In genomic region chr13:117383480-117384137, GRCm38 (mm10) we compare ENCODE assay signal across 22 mouse cellular contexts.
A peak's percentile ranks its signal among the peaks of the same experiment; 100 is the strongest.
DNase-seq lines count a peak whose midpoint lies in the region; ATAC-seq and TF ChIP-seq lines count a peak whose summit lies in the region.
"Had no signal": no experiment of that assay in that cellular context is flagged by ENCODE, and none has a peak within 500 bp of the region (broad histone marks: within the 10 kb centered on the region; RNA-seq: fewer than 3 reads in every experiment).

No protein-coding gene starts in this region.

- H3K9ac ChIP-seq in neural tube, embryonic 11.5 days (ENCODE audit: low read length) = no peak overlapping the region
- no peak overlapping the region for H3K9ac ChIP-seq in limb, embryonic 14.5 days (ENCODE audit: low read depth, low read length, severe bottlenecking)
- no peak overlapping the region for H3K9ac ChIP-seq in liver, postnatal 0 days (replicated peaks)
- H3K9ac ChIP-seq: embryonic facial prominence, embryonic 13.5 days; forebrain, embryonic 15.5 days; liver, embryonic 13.5 days; lung, embryonic 15.5 days had no signal

- H3K27ac ChIP-seq in neural tube, embryonic 11.5 days (ENCODE audit: low read depth, low read length) = no peak overlapping the region
- no peak overlapping the region for H3K27ac ChIP-seq in limb, embryonic 14.5 days (replicated peaks; ENCODE audit: low read depth, low read length)
- H3K27ac ChIP-seq in liver, postnatal 0 days (ENCODE audit: low read depth) = no peak overlapping the region
- H3K27ac ChIP-seq: embryonic facial prominence, embryonic 13.5 days; forebrain, embryonic 15.5 days; gastrocnemius, adult 2 months; heart, embryonic 10.5 days; kidney, postnatal 0 days; liver, embryonic 13.5 days; lung, embryonic 15.5 days had no signal

- H3K27me3 ChIP-seq in neural tube, embryonic 11.5 days (ENCODE audit: control insufficient read depth, insufficient read depth, low read length) = no peaks in the 10 kb centered on the region
- H3K27me3 ChIP-seq in limb, embryonic 14.5 days (ENCODE audit: control insufficient read depth, insufficient read depth, low read length) = no peaks in the 10 kb centered on the region
- H3K27me3 ChIP-seq in liver, postnatal 0 days (ENCODE audit: insufficient read depth, low read length) = no peaks in the 10 kb centered on the region
- H3K27me3 ChIP-seq: embryonic facial prominence, embryonic 13.5 days; forebrain, embryonic 15.5 days; liver, embryonic 13.5 days; lung, embryonic 15.5 days had no signal

- no peaks in the 10 kb centered on the region for H3K36me3 ChIP-seq in neural tube, embryonic 11.5 days (ENCODE audit: control insufficient read depth, insufficient read depth, low read length)
- H3K36me3 ChIP-seq in limb, embryonic 14.5 days (ENCODE audit: control insufficient read depth, insufficient read depth, low read length) = no peaks in the 10 kb centered on the region
- no peaks in the 10 kb centered on the region for H3K36me3 ChIP-seq in liver, postnatal 0 days (replicated peaks; ENCODE audit: insufficient read depth, low read length)
- H3K36me3 ChIP-seq: embryonic facial prominence, embryonic 13.5 days; forebrain, embryonic 15.5 days; heart, embryonic 10.5 days; liver, embryonic 13.5 days; lung, embryonic 15.5 days had no signal

- no peak for TF ChIP-seq CTCF in liver, postnatal 0 days (IDR thresholded peaks at IDR 0.05; ENCODE audit: low read depth)

- peak; percentile 46; the same call in 1 of the 2 replicates for ATAC-seq in neural tube, embryonic 11.5 days (ENCODE audit: insufficient read depth, low FRiP score, low TSS enrichment)
- ATAC-seq in limb, embryonic 14.5 days (ENCODE audit: low FRiP score, low read depth) = peak; percentile 44; the same call in 1 of the 2 replicates
- no peak for ATAC-seq in liver, postnatal 0 days
- ATAC-seq: forebrain, embryonic 15.5 days had no signal

- TF ChIP-seq POLR2A in limb, embryonic 14.5 days (IDR thresholded peaks at IDR 0.05; ENCODE audit: borderline replicate concordance, extremely low read depth, insufficient read depth, insufficient read length) = no peak

- DNase-seq in embryo, embryonic 11.5 days (ENCODE audit: low read depth, low spot score) = peak; percentile 17
- no peak for DNase-seq in embryo, embryonic 10.5 days (ENCODE audit: low spot score)
- no peak for DNase-seq in neural tube, embryonic 11.5 days (ENCODE audit: low spot score)
- no peak for DNase-seq in neural tube, embryonic 10.5 days (ENCODE audit: extremely low spot score, low spot score)
- DNase-seq in limb, embryonic 14.5 days (ENCODE audit: low spot score) = no peak
- no peak for DNase-seq in liver, postnatal 0 days
- no peak for DNase-seq in urinary bladder, postnatal 10 days (ENCODE audit: low spot score)
- DNase-seq in frontal cortex, postnatal 36 days (ENCODE audit: low spot score in 2 of 2) = no peak
- DNase-seq: cerebellum, adult 2 months; gastrocnemius, adult 2 months; heart, postnatal 10 days; kidney, adult 18-20 months; liver, embryonic 13.5 days; lung, postnatal 4 days; right cerebral cortex, adult 18-20 months; thymus, postnatal 25 days had no signal

- no peak overlapping the region for H3K4me2 ChIP-seq in neural tube, embryonic 11.5 days (ENCODE audit: low read depth)
- H3K4me2 ChIP-seq in limb, embryonic 14.5 days (replicated peaks; ENCODE audit: low read depth, low read length, severe bottlenecking) = no peak overlapping the region
- H3K4me2 ChIP-seq in liver, postnatal 0 days (ENCODE audit: low read depth, low read length) = no peak overlapping the region
- H3K4me2 ChIP-seq: embryonic facial prominence, embryonic 13.5 days; forebrain, embryonic 15.5 days; liver, embryonic 13.5 days; lung, embryonic 15.5 days; midbrain, embryonic 11.5 days had no signal

- TF ChIP-seq EP300 in liver, postnatal 0 days (IDR thresholded peaks at IDR 0.05; ENCODE audit: low read depth) = no peak

- no peaks in the 10 kb centered on the region for H3K4me1 ChIP-seq in neural tube, embryonic 11.5 days (ENCODE audit: control insufficient read depth, insufficient read depth, low read length)
- no peaks in the 10 kb centered on the region for H3K4me1 ChIP-seq in limb, embryonic 14.5 days (ENCODE audit: control insufficient read depth, insufficient read depth, low read length)
- no peaks in the 10 kb centered on the region for H3K4me1 ChIP-seq in liver, postnatal 0 days (ENCODE audit: insufficient read depth)
- H3K4me1 ChIP-seq: embryonic facial prominence, embryonic 13.5 days; forebrain, embryonic 15.5 days; heart, embryonic 10.5 days; liver, embryonic 13.5 days; lung, embryonic 15.5 days had no signal

- H3K4me3 ChIP-seq in neural tube, embryonic 11.5 days (ENCODE audit: low read depth, low read length) = no peak overlapping the region
- no peak overlapping the region for H3K4me3 ChIP-seq in limb, embryonic 14.5 days (replicated peaks; ENCODE audit: low read length)
- no peak overlapping the region for H3K4me3 ChIP-seq in liver, postnatal 0 days (ENCODE audit: low read depth, low read length)
- H3K4me3 ChIP-seq: embryonic facial prominence, embryonic 13.5 days; forebrain, embryonic 15.5 days; gastrocnemius, adult 2 months; heart, embryonic 10.5 days; liver, embryonic 13.5 days; lung, embryonic 15.5 days had no signal

- 67% methylated on average over 12 of the region's 12 CpGs for WGBS in neural tube, embryonic 11.5 days
- WGBS in limb, embryonic 14.5 days = 25% methylated on average over 12 of the region's 12 CpGs
- WGBS in liver, postnatal 0 days (ENCODE audit: insufficient replicate concordance) = 76% methylated on average over 12 of the region's 12 CpGs

- H3K9me3 ChIP-seq in neural tube, embryonic 11.5 days (ENCODE audit: control insufficient read depth, low read length) = no peaks in the 10 kb centered on the region
- H3K9me3 ChIP-seq in limb, embryonic 14.5 days (ENCODE audit: control insufficient read depth, low read length) = no peaks in the 10 kb centered on the region
- H3K9me3 ChIP-seq in liver, postnatal 0 days (ENCODE audit: low read length) = no peaks in the 10 kb centered on the region
- H3K9me3 ChIP-seq: embryonic facial prominence, embryonic 13.5 days; forebrain, embryonic 15.5 days; heart, embryonic 10.5 days; liver, embryonic 13.5 days; lung, embryonic 15.5 days had no signal
